ENCODE assay signal across 14 mouse cellular contexts in genomic region chr6:117126356-117126755, GRCm38 (mm10). TPM values are rescaled to one million over a fixed set of nuclear protein-coding genes. Genes with fewer than 3 reads are reported as not detected.
"Had no signal": no experiment of that assay in that cellular context is flagged by ENCODE, and none has a peak within 500 bp of the region (broad histone marks: within the 10 kb centered on the region; RNA-seq: fewer than 3 reads in every experiment).

No protein-coding gene starts in this region.

- DNase-seq: gastrocnemius, adult 2 months; gastrocnemius, postnatal 10 days; gastrocnemius, postnatal 25 days; heart, adult 2 months; heart, postnatal 4 days; kidney, adult 18-20 months; kidney, adult 8-10 months; kidney, postnatal 10 days; kidney, postnatal 25 days; kidney, postnatal 4 days; liver; liver, embryonic 13.5 days; liver, postnatal 0 days had no signal

RNA-seq across cellular contexts. Expression of gene Cxcl12, which starts 42.0 kb away (rescaled TPM):
- total RNA-seq: granulocyte monocyte progenitor cell, adult 5-6 weeks had no signal
